In the genomic region with DNA sequence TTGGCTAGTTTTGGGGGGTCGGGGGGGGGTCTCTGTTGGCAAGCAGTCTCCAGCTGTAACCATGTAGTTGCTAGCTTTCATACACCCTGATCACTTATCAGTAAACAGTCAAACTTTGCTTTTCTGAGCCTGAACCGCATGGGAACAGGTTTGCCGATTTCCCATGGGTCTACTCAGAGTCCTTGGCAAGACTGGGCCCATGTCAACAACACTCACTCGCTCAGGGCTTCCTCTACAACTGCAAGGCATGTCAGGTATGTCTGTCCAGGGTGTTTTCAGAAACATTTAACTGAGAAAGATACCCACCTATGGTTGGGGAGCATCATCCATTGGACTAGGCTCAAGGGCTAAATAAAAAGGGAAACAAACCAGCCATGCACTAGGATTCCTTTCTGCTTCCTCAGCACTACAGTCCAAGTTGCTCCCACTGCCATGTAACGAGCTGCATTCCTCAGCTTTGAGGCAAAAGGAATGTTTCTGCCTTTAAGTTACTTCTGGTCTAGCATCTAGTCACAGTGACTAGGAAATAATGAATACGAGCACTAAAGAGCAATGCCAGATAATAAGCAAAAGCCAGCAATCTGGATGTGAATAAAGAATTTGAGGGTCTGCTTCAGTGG, we compare ENCODE assay signal across 17 mouse cellular contexts.
"Had no signal": no experiment of that assay in that cellular context is flagged by ENCODE, and none has a peak within 500 bp of the region (broad histone marks: within the 10 kb centered on the region; RNA-seq: fewer than 3 reads in every experiment).

No protein-coding gene starts in this region.

- H3K36me3 ChIP-seq: limb, embryonic 12.5 days; liver, embryonic 13.5 days; lung, embryonic 15.5 days; midbrain, embryonic 15.5 days; neural tube, embryonic 13.5 days; stomach, embryonic 15.5 days had no signal

- H3K4me3 ChIP-seq: limb, embryonic 12.5 days; liver, embryonic 13.5 days; lung, embryonic 15.5 days; midbrain, embryonic 15.5 days; neural tube, embryonic 13.5 days; stomach, embryonic 15.5 days had no signal

- H3K9ac ChIP-seq: limb, embryonic 12.5 days; liver, embryonic 13.5 days; liver, postnatal 0 days; lung, embryonic 15.5 days; midbrain, embryonic 15.5 days; neural tube, embryonic 13.5 days; stomach, embryonic 15.5 days had no signal

- H3K27ac ChIP-seq: kidney, postnatal 0 days; limb, embryonic 12.5 days; liver, embryonic 13.5 days; lung, embryonic 15.5 days; midbrain, embryonic 15.5 days; neural tube, embryonic 13.5 days; stomach, embryonic 15.5 days had no signal

- ATAC-seq: liver, postnatal 0 days; midbrain, embryonic 15.5 days had no signal

- H3K9me3 ChIP-seq: liver, embryonic 13.5 days; lung, embryonic 15.5 days; midbrain, embryonic 15.5 days; stomach, embryonic 15.5 days had no signal

- H3K4me2 ChIP-seq: limb, embryonic 12.5 days; liver, embryonic 13.5 days; lung, embryonic 15.5 days; midbrain, embryonic 11.5 days; midbrain, embryonic 15.5 days; neural tube, embryonic 13.5 days; stomach, embryonic 15.5 days had no signal

- DNase-seq: kidney, postnatal 36 days; layer of hippocampus, adult 9-11 months; liver; liver, embryonic 13.5 days; liver, postnatal 0 days; lung, postnatal 14 days; retina, postnatal 1 day; right cerebral cortex, postnatal 14 days; thymus, adult 2 months; thymus, postnatal 25 days had no signal

- H3K27me3 ChIP-seq: limb, embryonic 12.5 days; liver, embryonic 13.5 days; lung, embryonic 15.5 days; midbrain, embryonic 15.5 days; neural tube, embryonic 13.5 days; stomach, embryonic 15.5 days had no signal
